Mouse (Mus musculus): Measurements from ENCODE around the gene Gnl3. TPM values are rescaled to one million over a fixed set of nuclear protein-coding genes. Genes with fewer than 3 reads are reported as not detected.
A peak's percentile ranks its signal among the peaks of the same experiment; 100 is the strongest.

Gnl3 gene
- total RNA-seq (2021) = 10 to 100 TPM; 47.7 to 49.2 TPM

GRCm38 (mm10) chr14:31018860-31019291 is at the start of gene Gnl3, which contains the start of gene Pbrm1:
Gene Gnl3, minus strand, starts transcription at chr14:31019152.
Gene Pbrm1, plus strand, starts transcription at chr14:31019138.
- DNase-seq = peak; percentile 96 to 97

GRCm38 (mm10) chr14:31062277-31062676 is 43.3 kb upstream of the Gnl3 start:
- no peak for DNase-seq

GRCm38 (mm10) chr14:31045817-31046216 is 26.9 kb upstream of the Gnl3 start:
- no peak for DNase-seq

- DNase-seq = no peak
These were observed 26.3 kb upstream of the Gnl3 start for GRCm38 (mm10) chr14:31045296-31045695.

GRCm38 (mm10) chr14:31025785-31026184 is 6.8 kb upstream of the Gnl3 start:
- DNase-seq = no peak

DNA sequence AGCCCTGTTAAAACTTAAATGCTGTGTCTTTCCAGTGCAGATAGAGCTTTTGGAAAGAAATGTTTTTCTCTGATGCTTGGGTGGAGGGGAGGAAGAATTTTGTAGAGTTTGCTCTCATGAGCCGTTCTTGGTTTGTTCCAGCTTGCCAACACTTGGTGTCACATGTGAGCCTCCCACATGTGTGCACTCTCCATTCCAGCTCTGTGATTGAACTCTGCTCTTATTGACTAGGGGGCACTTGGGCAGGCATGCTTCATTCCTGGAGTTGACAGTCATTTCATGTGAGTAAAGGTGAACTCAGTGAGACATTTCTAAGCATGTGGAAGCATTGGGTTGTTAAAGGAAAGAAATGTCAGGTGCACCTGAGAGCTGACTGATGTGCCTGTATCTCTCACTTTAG is 3.6 kb upstream of the Gnl3 start:
- no peak for DNase-seq

DNA sequence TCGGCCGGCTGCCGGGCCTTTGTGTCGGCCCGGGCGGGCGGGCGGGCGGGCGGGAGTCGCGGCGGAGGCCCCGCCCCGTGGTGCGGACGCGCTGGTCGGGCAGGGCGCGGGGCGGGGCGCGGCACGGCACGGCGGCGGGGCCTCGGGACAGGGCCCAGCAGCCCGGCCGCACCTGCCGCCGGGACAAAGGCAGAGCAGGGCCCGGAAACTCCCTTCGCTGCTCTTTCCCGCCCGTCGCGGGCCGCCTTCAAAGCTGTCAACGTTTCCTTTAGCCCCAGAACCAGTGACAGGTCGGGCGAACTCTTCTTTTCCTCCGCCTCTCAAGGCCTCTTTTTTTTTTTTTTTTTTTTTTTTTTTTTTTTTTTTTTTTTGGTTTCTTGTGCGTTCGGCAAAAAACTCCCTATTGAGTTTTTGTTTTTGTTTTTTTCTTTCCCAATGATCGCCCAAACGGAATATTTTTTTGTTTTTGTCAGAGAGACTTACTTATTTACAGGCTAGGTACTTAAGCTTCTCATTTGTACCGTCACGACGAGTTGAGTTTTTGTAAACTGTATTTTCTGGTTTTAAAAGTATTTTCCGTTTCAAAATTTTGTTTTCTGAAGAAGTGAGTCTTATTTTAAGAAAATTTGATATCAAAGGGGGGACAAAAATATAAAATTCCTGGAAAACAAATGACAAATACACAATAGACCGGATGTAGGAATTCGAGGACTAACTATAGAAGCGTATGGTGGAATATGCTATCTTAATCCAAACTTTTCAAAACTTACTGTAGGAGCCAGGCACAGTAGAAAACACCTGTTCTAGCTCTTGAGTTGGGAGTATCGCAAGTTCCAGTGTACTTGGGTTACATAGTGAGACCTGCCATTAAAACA is 616 bp upstream of the Gnl3 start:
- DNase-seq = no peak

GRCm38 (mm10) chr14:31017854-31018253 is 1.1 kb downstream of the Gnl3 start:
- DNase-seq = no peak

DNA sequence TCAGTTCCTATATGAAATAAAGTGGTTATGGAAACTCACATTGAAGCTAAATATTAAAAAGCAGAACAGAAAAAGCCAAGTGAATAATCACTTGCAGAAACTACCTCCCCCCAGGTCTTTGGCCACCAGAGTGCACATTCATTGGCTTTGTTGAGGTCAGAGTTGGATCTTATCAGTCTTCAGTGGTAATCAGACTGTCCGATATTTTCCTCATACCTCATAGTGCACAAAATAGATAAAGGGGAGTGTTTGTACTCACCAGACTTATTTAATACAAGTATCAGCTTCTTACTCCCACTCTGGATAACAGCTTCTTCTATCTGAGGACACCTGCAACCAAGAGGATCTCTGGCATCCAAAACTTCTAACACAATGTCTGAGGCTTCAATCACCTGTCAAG is 2.9 kb downstream of the Gnl3 start:
- no peak for DNase-seq

GRCm38 (mm10) chr14:31013928-31014327 is 5.0 kb downstream of the Gnl3 start:
- DNase-seq = no peak

GRCm38 (mm10) chr14:31011588-31011987 is 7.4 kb downstream of the Gnl3 start:
- no peak for DNase-seq

- DNase-seq = no peak
These were observed 12.2 kb downstream of the Gnl3 start for GRCm38 (mm10) chr14:31006779-31007178.

DNA sequence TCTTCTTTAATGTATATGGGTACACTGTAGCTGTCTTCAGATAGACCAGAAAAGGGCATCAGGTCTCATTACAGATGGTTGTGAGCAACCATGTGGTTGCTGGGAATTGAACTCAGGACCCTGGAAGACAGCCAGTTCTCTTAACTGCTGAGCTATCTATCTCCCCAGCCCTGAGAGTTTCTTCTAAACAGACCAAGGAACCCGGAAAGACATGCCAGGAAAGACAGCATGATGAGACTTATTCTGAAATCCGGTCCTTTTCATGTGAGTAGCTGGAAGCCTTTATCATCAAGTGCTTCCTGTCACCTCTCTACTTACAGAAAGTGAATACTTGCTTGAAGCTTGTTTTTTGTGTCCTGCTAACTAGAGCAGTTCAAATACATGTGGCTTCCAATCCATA is 14.4 kb downstream of the Gnl3 start:
- no peak for DNase-seq

DNA sequence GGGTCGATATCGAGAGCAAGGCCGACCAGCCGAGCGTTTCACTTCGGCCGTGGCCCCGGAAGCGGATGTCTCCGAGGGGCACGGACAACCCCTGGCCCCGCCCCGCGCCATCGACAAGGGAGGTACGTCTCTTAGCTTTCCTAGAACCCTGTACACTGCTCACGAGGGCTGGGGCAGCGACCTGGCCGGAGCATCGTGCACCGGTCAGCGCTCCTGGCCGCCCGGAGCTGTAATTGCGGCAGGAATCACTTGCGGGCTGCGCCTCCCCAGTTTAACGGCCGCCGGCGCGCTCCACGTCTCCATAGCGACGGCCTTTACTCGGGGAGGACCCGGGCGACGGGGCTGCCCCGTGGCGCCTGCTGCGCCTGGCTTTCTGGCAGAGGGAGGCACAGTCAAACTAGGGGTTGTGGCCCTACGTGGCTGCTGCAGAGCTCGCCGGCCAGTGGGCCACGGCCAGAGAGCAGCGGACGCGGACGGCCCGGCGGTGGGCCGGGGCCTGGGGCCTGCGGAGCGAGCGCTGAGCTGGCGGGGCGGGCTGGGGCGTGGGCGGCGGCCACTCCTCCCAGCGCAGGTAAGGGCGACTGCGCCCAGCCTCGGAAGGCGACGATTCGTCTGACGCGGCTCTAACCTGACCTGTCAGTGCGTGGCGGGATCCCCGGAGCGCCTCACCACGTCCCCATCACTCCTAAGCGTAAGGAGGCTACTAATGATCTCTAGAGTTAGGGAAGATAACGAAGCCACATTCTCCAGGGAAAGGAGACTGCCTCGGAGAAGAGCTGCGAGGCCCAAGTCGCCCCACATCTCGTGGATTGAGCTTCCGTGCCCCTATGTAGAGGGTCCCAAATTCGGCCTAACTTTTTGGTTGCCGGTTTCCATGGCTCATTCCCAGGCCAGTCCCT is 17.4 kb downstream of the Gnl3 start, which contains the start of the genes Glt8d1 and Spcs1:
TSS of gene Glt8d1 (plus strand) at position 94 of the 899 bp plus-strand sequence.
TSS of gene Spcs1 (minus strand) at position 366 of the 899 bp plus-strand sequence.
- DNase-seq = peak; percentile 90 to 92

- no peak for DNase-seq
These were observed 18.1 kb downstream of the Gnl3 start for GRCm38 (mm10) chr14:31000816-31001306.

DNA sequence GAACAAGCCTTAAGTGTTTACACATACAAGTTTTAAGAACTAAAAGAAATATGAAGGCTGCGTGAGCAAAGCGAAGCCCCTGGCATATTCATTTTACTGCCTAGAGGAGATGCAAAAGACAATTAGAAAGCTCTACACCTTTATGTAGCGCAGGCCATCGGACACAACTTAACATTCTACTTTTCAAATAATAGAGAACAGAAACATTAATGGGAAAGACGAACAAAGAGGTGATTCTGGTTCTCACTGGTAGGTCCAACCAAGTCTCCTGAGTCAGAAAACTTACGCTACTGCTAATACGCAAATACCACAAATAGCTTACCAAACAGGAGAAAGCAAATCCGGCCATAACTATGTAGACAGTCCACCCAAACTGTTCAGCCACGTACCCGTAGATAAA is 18.6 kb downstream of the Gnl3 start:
- DNase-seq = no peak

- DNase-seq = no peak
These were observed 22.5 kb downstream of the Gnl3 start for GRCm38 (mm10) chr14:30996417-30996816.

- no peak for DNase-seq
These were observed 42.7 kb downstream of the Gnl3 start for GRCm38 (mm10) chr14:30976222-30976621.

GRCm38 (mm10) chr14:30974204-30974603 is 44.7 kb downstream of the Gnl3 start:
- peak; percentile 29 to 33 for DNase-seq

Data from layer of hippocampus, postnatal 36 days (tissue).